23 mouse cellular contexts compared by ENCODE assay signal in the genomic region with DNA sequence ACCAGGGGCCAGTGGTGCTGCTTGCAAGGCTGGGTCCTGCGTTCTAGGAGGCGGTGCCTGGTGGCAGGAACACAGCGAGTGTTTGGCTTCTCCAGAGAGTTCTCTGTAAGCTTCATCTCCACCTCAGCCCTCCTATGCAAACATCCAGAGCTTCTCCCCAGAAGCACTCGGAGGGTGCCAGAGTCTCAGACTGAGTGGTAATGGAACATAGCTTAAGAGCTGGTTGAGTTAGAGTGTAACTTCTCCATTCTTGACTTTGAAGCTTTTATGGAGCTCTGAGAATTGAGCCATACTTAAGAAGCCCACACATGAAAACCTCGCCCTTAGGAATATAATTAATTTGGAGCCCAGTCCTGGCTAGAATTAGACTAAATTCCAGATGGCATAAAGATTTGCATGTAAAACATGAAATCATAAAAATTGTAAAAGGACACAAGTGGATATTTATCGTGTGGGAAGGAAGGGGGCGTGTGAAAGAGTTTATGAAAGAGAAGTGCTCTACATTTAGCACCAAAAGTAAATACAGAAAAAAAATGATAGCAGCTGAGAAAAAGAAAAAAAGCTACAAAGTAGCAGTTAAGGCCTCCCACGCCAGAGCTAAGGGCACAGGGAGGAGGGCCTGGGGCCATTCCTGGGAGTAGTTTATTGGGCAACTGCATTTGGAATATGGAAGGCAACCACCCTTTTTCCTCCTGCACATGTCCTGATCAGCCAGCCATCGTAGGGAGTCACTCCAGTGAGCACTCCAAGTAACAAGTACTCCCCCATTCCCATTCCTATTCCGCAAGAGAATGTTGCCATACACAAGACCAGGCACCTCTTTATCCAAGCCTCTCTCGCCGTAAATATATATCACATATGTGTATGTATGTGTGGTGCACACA. TPM values are rescaled to one million over a fixed set of nuclear protein-coding genes. Genes with fewer than 3 reads are reported as not detected.
DNase-seq lines count a peak whose midpoint lies in the region; ATAC-seq lines count a peak whose summit lies in the region.
"Had no signal": no experiment of that assay in that cellular context is flagged by ENCODE, and none has a peak within 500 bp of the region (broad histone marks: within the 10 kb centered on the region; RNA-seq: fewer than 3 reads in every experiment).

No protein-coding gene starts in this region.

- ATAC-seq in limb, embryonic 13.5 days (ENCODE audit: low FRiP score, low read depth): no peak
- ATAC-seq: hindbrain, embryonic 16.5 days; midbrain, embryonic 15.5 days had no signal

- no peak overlapping the region for H3K9ac ChIP-seq in limb, embryonic 13.5 days
- H3K9ac ChIP-seq: liver, embryonic 15.5 days; midbrain, embryonic 15.5 days had no signal

- H3K27me3 ChIP-seq in limb, embryonic 13.5 days: no peaks in the 10 kb centered on the region
- H3K27me3 ChIP-seq in limb, embryonic 10.5 days (ENCODE audit: low read depth, poor library complexity, severe bottlenecking): no peaks in the 10 kb centered on the region
- H3K27me3 ChIP-seq: liver, embryonic 15.5 days; midbrain, embryonic 15.5 days had no signal

- peaks cover 18% of the 10 kb centered on the region for H3K4me1 ChIP-seq in limb, embryonic 13.5 days
- no peaks in the 10 kb centered on the region for H3K4me1 ChIP-seq in limb, embryonic 10.5 days
- H3K4me1 ChIP-seq: forebrain, embryonic 10.5 days; liver, embryonic 15.5 days; midbrain, embryonic 15.5 days had no signal

- H3K9me3 ChIP-seq in limb, embryonic 13.5 days: no peaks in the 10 kb centered on the region
- no peaks in the 10 kb centered on the region for H3K9me3 ChIP-seq in limb, embryonic 10.5 days (replicated peaks)
- H3K9me3 ChIP-seq: forebrain, embryonic 10.5 days; heart, embryonic 10.5 days; liver, embryonic 15.5 days; midbrain, embryonic 15.5 days had no signal

- 69% methylated on average over 12 of the region's 12 CpGs for WGBS in limb, embryonic 13.5 days
- WGBS in limb, embryonic 10.5 days: 86% methylated on average over 12 of the region's 12 CpGs

- H3K4me2 ChIP-seq in limb, embryonic 13.5 days (replicated peaks): no peak overlapping the region
- H3K4me2 ChIP-seq: liver, embryonic 15.5 days; midbrain, embryonic 15.5 days had no signal

- H3K4me3 ChIP-seq in limb, embryonic 13.5 days: no peak overlapping the region
- no peak overlapping the region for H3K4me3 ChIP-seq in limb, embryonic 10.5 days
- H3K4me3 ChIP-seq: forebrain, embryonic 10.5 days; heart, embryonic 10.5 days; liver, embryonic 15.5 days; midbrain, embryonic 15.5 days had no signal

- peak; percentile 29 for DNase-seq in gastrocnemius, postnatal 25 days
- DNase-seq in gastrocnemius, postnatal 14 days: no peak
- no peak for DNase-seq in limb, embryonic 10.5 days (ENCODE audit: low spot score)
- peak; percentile 68 for DNase-seq in testis, postnatal 14 days (ENCODE audit: low spot score)
- no peak for DNase-seq in testis, postnatal 10 days (ENCODE audit: low spot score)
- DNase-seq in spleen, postnatal 14 days (ENCODE audit: low spot score in 2 of 2): no peak
- DNase-seq: cerebellum, adult 11 months; cerebellum, postnatal 36 days; heart, postnatal 14 days; kidney, adult 18-20 months; kidney, postnatal 4 days; left cerebral cortex, postnatal 4 days; spleen, adult 18-20 months; thymus, postnatal 36 days had no signal

- intact Hi-C loops in gastrocnemius, postnatal 14 days (cut with DNase I; ENCODE audit: low total_unique reads): no loop called here

- peak overlapping the region; percentile 34; the same call in 1 of the 2 replicates for H3K27ac ChIP-seq in limb, embryonic 13.5 days
- no peak overlapping the region for H3K27ac ChIP-seq in limb, embryonic 10.5 days
- H3K27ac ChIP-seq: forebrain, embryonic 10.5 days; heart, embryonic 10.5 days; liver, embryonic 15.5 days; midbrain, embryonic 15.5 days had no signal

- no peaks in the 10 kb centered on the region for H3K36me3 ChIP-seq in limb, embryonic 13.5 days
- no peaks in the 10 kb centered on the region for H3K36me3 ChIP-seq in limb, embryonic 10.5 days
- H3K36me3 ChIP-seq: forebrain, embryonic 10.5 days; heart, embryonic 10.5 days; liver, embryonic 15.5 days; midbrain, embryonic 15.5 days had no signal

RNA-seq across cellular contexts. Expression of gene B4galt1, which starts 30.7 kb away (rescaled TPM):
- total RNA-seq in gastrocnemius, postnatal 25 days (2021): 10 to 100 TPM; 28.2 to 30.5 TPM
- total RNA-seq in gastrocnemius, postnatal 14 days (2021): 10 to 100 TPM; 36.3 to 38.8 TPM
- 40.5 and 41.2 TPM in 2 replicates for polyA plus RNA-seq in limb, embryonic 13.5 days (2015; fragmentation: Nextera tagmentation; extraction: Ambion mirVana)
- polyA plus RNA-seq in limb, embryonic 10.5 days (2016; fragmentation: Nextera tagmentation; extraction: Ambion mirVana): 23.6 and 29.9 TPM in 2 replicates

RNA-seq across cellular contexts. Expression of gene Spink4, which starts 35.3 kb away (rescaled TPM):
- total RNA-seq in gastrocnemius, postnatal 25 days (2021): not detected
- total RNA-seq in gastrocnemius, postnatal 14 days (2021): not detected
- not detected in 2 replicates for polyA plus RNA-seq in limb, embryonic 13.5 days (2015; fragmentation: Nextera tagmentation; extraction: Ambion mirVana)
- polyA plus RNA-seq in limb, embryonic 10.5 days (2016; fragmentation: Nextera tagmentation; extraction: Ambion mirVana): not detected in 2 replicates
- total RNA-seq: left cerebral cortex, postnatal 4 days; megakaryocyte, adult 5-6 weeks had no signal
- polyA plus RNA-seq: C2C12; embryonic facial prominence, embryonic 11.5 days; forebrain, embryonic 10.5 days; hindbrain, embryonic 16.5 days; midbrain, embryonic 15.5 days had no signal

Comparison
In these comparisons a context has a peak if more than half of its experiments do, and no peak if none do; other contexts are left out.
1. DNase-seq: peak in gastrocnemius, postnatal 25 days (single experiment) and testis, postnatal 14 days (single experiment); none in gastrocnemius, postnatal 14 days (single experiment), limb, embryonic 10.5 days (single experiment), testis, postnatal 10 days (single experiment) and spleen, postnatal 14 days (0 of 2).